Mouse (Mus musculus): ENCODE data around the gene Pitpna. TPM values are rescaled to one million over a fixed set of nuclear protein-coding genes. Genes with fewer than 3 reads are reported as not detected.
"Not testable (repeated sequence)": the region's sequence is repeated elsewhere in the genome, so short reads cannot be mapped to it uniquely, and the experiment has no call there.

The Pitpna gene
- polyA plus RNA-seq, 1 experiment = 259 TPM

DNA sequence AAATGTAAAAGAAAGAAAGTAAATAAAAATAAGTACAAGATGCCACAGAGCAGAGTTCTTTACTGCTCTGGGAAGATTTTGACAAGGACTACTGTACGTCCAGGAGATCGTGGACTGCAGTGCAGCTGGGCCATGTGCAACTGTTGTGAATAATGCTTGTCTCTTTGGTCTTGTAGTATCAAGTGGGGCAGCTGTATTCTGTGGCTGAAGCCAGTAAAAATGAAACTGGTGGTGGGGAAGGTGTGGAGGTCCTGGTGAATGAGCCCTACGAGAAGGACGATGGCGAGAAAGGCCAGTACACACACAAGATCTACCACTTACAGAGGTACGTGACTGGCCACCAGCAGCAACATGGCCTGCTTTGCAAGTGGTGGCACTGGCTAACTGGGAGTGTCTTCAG lies 10.1 kb downstream of the Pitpna start:
- Histone ChIP-seq H3K4me3 (ENCODE audit: insufficient read depth, low read length) (no peak overlapping the region), H3K27ac (ENCODE audit: insufficient read depth, low read length) (no peak overlapping the region), H3K4me1 (ENCODE audit: control insufficient read depth, insufficient read depth, low read length) (no peaks in the 10 kb centered on the region; the same call in none of the 2 replicates)
- TF ChIP-seq CTCF (IDR thresholded peaks at IDR 0.05; ENCODE audit: extremely low read depth, insufficient read depth, low read length) (no peak), POLR2A (IDR thresholded peaks at IDR 0.05; ENCODE audit: extremely low read depth, insufficient read depth, low read length) (no peak)

GRCm38 (mm10) chr11:75599802-75600201 lies 11.9 kb downstream of the Pitpna start:
- H3K4me1 ChIP-seq (ENCODE audit: control insufficient read depth, insufficient read depth, low read length); H3K27ac ChIP-seq (ENCODE audit: insufficient read depth, low read length); H3K4me3 ChIP-seq (ENCODE audit: insufficient read depth, low read length): not testable (repeated sequence)

DNA sequence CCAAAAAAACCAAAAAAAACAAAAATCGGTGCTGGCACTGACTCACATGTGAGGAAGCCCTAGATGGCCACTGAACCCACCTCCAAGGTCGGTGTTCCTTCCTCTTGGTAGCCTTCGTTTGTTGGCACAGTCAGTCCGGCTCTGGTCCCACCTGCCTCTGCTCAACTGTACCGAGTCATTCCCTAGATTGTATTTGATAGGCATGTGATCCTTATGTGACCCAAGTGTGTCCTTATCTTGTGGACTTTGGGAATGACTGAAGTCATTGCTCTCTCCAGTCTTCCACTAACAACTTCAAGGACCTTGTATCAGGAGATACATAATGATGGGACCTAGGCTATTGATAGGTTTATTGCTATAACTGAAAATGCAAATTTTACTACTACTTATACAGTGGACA lies 16.9 kb downstream of the Pitpna start:
- peaks cover 1% of the 10 kb centered on the region; the same call in 1 of the 2 replicates for H3K4me1 ChIP-seq (ENCODE audit: control insufficient read depth, insufficient read depth, low read length)
- no peak overlapping the region for H3K27ac ChIP-seq (ENCODE audit: insufficient read depth, low read length)
- no peak for TF ChIP-seq POLR2A (IDR thresholded peaks at IDR 0.05; ENCODE audit: extremely low read depth, insufficient read depth, low read length)
- TF ChIP-seq CTCF (IDR thresholded peaks at IDR 0.05; ENCODE audit: extremely low read depth, insufficient read depth, low read length) = no peak
- H3K4me3 ChIP-seq (ENCODE audit: insufficient read depth, low read length) = no peak overlapping the region

- H3K27ac ChIP-seq (ENCODE audit: insufficient read depth, low read length) = no peak overlapping the region
- peaks cover 3% of the 10 kb centered on the region for H3K4me1 ChIP-seq (ENCODE audit: control insufficient read depth, insufficient read depth, low read length)
- TF ChIP-seq CTCF (IDR thresholded peaks at IDR 0.05; ENCODE audit: extremely low read depth, insufficient read depth, low read length) = no peak
- TF ChIP-seq POLR2A (IDR thresholded peaks at IDR 0.05; ENCODE audit: extremely low read depth, insufficient read depth, low read length) = no peak
- H3K4me3 ChIP-seq (ENCODE audit: insufficient read depth, low read length) = no peak overlapping the region
These were observed 17.4 kb downstream of the Pitpna start for GRCm38 (mm10) chr11:75605318-75605717.

GRCm38 (mm10) chr11:75608776-75609175 lies 20.9 kb downstream of the Pitpna start:
- no peak for TF ChIP-seq POLR2A (IDR thresholded peaks at IDR 0.05; ENCODE audit: extremely low read depth, insufficient read depth, low read length)
- TF ChIP-seq CTCF (IDR thresholded peaks at IDR 0.05; ENCODE audit: extremely low read depth, insufficient read depth, low read length) = no peak
- H3K27ac ChIP-seq (ENCODE audit: insufficient read depth, low read length) = no peak overlapping the region

DNA sequence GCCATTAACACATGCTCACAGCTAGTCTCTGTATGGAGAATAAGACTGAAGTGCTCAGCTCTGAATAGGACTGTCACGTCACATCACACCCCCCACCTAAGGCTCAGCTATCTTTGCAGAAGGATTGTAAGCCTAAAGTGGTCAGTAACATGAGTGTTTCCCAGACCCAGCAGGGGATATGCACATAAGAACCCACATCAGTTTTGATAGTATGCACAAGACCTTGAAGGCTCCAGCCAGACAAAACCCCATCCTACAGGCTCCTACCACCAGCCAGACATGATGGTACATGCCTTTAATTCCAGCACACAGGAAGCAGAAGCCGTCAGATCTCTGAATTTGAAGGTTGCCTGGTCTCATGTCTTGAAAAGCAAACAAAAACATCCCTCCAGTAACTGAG lies 22.1 kb downstream of the Pitpna start:
- H3K4me1 ChIP-seq (ENCODE audit: control insufficient read depth, insufficient read depth, low read length) = peaks cover 1% of the 10 kb centered on the region
- no peak for TF ChIP-seq POLR2A (IDR thresholded peaks at IDR 0.05; ENCODE audit: extremely low read depth, insufficient read depth, low read length)
- no peak for TF ChIP-seq CTCF (IDR thresholded peaks at IDR 0.05; ENCODE audit: extremely low read depth, insufficient read depth, low read length)
- H3K4me3 ChIP-seq (ENCODE audit: insufficient read depth, low read length) = no peak overlapping the region
- H3K27ac ChIP-seq (ENCODE audit: insufficient read depth, low read length) = no peak overlapping the region

More at GRCm38 (mm10) chr11:75608776-75609175, 20.9 kb downstream of the Pitpna start:
- peaks cover 3% of the 10 kb centered on the region for H3K4me1 ChIP-seq (ENCODE audit: control insufficient read depth, insufficient read depth, low read length)
- H3K4me3 ChIP-seq (ENCODE audit: insufficient read depth, low read length) = no peak overlapping the region

GRCm38 (mm10) chr11:75614769-75615168 lies 26.9 kb downstream of the Pitpna start:
- TF ChIP-seq POLR2A (IDR thresholded peaks at IDR 0.05; ENCODE audit: extremely low read depth, insufficient read depth, low read length) = no peak
- no peak for TF ChIP-seq CTCF (IDR thresholded peaks at IDR 0.05; ENCODE audit: extremely low read depth, insufficient read depth, low read length)
- Histone ChIP-seq H3K4me1 (ENCODE audit: control insufficient read depth, insufficient read depth, low read length) (peaks cover 3% of the 10 kb centered on the region), H3K27ac (ENCODE audit: insufficient read depth, low read length) (no peak overlapping the region), H3K4me3 (ENCODE audit: insufficient read depth, low read length) (no peak overlapping the region)

- H3K4me3 ChIP-seq (ENCODE audit: insufficient read depth, low read length) = no peak overlapping the region
- H3K27ac ChIP-seq (ENCODE audit: insufficient read depth, low read length) = no peak overlapping the region
- peaks cover 8% of the 10 kb centered on the region; the same call in 1 of the 2 replicates for H3K4me1 ChIP-seq (ENCODE audit: control insufficient read depth, insufficient read depth, low read length)
- TF ChIP-seq POLR2A (IDR thresholded peaks at IDR 0.05; ENCODE audit: extremely low read depth, insufficient read depth, low read length) (no peak), CTCF (IDR thresholded peaks at IDR 0.05; ENCODE audit: extremely low read depth, insufficient read depth, low read length) (no peak)
These were observed 27.7 kb downstream of the Pitpna start for GRCm38 (mm10) chr11:75615556-75615955.

- H3K27ac ChIP-seq (ENCODE audit: insufficient read depth, low read length) = no peak overlapping the region
These were observed 31.2 kb downstream of the Pitpna start for GRCm38 (mm10) chr11:75619133-75619532.

DNA sequence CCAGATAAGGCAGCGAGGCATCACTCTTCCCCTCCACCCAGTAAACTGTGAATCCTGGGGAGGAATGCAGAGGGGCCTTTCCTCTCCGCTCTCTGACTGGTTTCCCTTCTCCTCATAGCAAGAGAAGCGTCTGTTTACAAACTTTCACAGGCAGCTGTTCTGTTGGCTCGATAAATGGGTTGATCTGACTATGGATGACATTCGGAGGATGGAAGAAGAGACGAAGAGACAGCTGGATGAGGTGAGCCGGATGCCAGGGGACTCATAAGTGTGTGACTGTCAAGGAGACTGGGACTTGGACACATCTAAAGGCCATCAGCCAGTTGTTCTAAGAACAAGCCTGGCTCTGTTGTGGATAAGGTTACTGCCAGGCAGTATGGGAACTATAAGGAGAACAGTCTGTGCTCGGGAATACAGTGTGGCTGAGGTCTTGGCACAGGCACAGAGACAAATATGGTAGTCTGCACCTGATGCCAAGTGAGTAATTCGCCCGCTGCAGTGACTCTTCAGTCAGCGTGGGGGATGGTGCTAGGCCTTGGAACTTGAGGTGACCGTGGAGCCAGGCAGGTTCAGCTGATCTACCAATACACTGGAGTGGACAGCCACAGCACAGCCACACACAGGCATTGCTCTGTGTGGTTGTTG lies 32.4 kb downstream of the Pitpna start:
- no peak overlapping the region for H3K4me3 ChIP-seq (ENCODE audit: insufficient read depth, low read length)
- peaks cover 10% of the 10 kb centered on the region; the same call in 1 of the 2 replicates for H3K4me1 ChIP-seq (ENCODE audit: control insufficient read depth, insufficient read depth, low read length)
- TF ChIP-seq POLR2A (IDR thresholded peaks at IDR 0.05; ENCODE audit: extremely low read depth, insufficient read depth, low read length) (no peak), CTCF (IDR thresholded peaks at IDR 0.05; ENCODE audit: extremely low read depth, insufficient read depth, low read length) (no peak)
- no peak overlapping the region for H3K27ac ChIP-seq (ENCODE audit: insufficient read depth, low read length)

More at GRCm38 (mm10) chr11:75619133-75619532, 31.2 kb downstream of the Pitpna start:
- Histone ChIP-seq H3K4me1 (ENCODE audit: control insufficient read depth, insufficient read depth, low read length) (peaks cover 8% of the 10 kb centered on the region; the same call in 1 of the 2 replicates), H3K4me3 (ENCODE audit: insufficient read depth, low read length) (no peak overlapping the region)
- no peak for TF ChIP-seq POLR2A (IDR thresholded peaks at IDR 0.05; ENCODE audit: extremely low read depth, insufficient read depth, low read length)
- TF ChIP-seq CTCF (IDR thresholded peaks at IDR 0.05; ENCODE audit: extremely low read depth, insufficient read depth, low read length) = peak; percentile 32; the same call in 1 of the 2 replicates

Data from cortical plate, adult 2 months (tissue).